Mouse (Mus musculus) intestine, postnatal 0 days (tissue): ENCODE results near the gene Acap1. TPM values are rescaled to one million over a fixed set of nuclear protein-coding genes. Genes with fewer than 3 reads are reported as not detected.

Experiments used
- ATAC-seq: fragments of 200-750 bp; cut with Nextera tagmentation; 2 replicates; pipeline ENCODE4 v1.8.0; 2017; ENCODE audit warnings: mild to moderate bottlenecking, moderate TSS enrichment, moderate library complexity
- H3K27ac ChIP-seq: fragments of 300-500 bp; sonication (generic); 2 replicates; pipeline ENCODE4 v1.5.1; 2014; ENCODE audit warnings: mild to moderate bottlenecking, low read depth, low read length, moderate library complexity
- H3K27me3 ChIP-seq: fragments of 300-500 bp; sonication (generic); replicated peaks from 2 replicates; pipeline ENCODE4 v1.6.1; 2014; ENCODE audit warnings: low read length, mixed read lengths; ENCODE audit not compliant: control insufficient read depth, insufficient read depth
- H3K36me3 ChIP-seq: fragments of 300-500 bp; sonication (generic); 2 replicates; pipeline ENCODE4 v1.6.1; 2014; ENCODE audit warnings: mild to moderate bottlenecking, moderate library complexity; ENCODE audit not compliant: control insufficient read depth, insufficient read depth
- H3K4me1 ChIP-seq: fragments of 300-500 bp; sonication (generic); replicated peaks from 2 replicates; pipeline ENCODE4 v1.6.1; 2014; ENCODE audit warnings: antibody characterized with exemption, low read length, mixed read lengths; ENCODE audit not compliant: control insufficient read depth, insufficient read depth
- H3K4me2 ChIP-seq: fragments of 300-500 bp; sonication (generic); replicated peaks from 2 replicates; pipeline ENCODE4 v1.6.1; 2014; ENCODE audit warnings: low read depth, mild to moderate bottlenecking, moderate library complexity
- H3K4me3 ChIP-seq: fragments of 300-500 bp; sonication (generic); 2 replicates; pipeline ENCODE4 v1.5.1; 2014; ENCODE audit warnings: low read depth, low read length
- H3K9ac ChIP-seq: fragments of 300-500 bp; sonication (generic); 2 replicates; pipeline ENCODE4 v1.6.1; 2014; ENCODE audit warnings: mild to moderate bottlenecking, low read depth, low read length
- H3K9me3 ChIP-seq: fragments of 300-500 bp; sonication (generic); 2 replicates; pipeline ENCODE4 v1.6.1; 2016; ENCODE audit warnings: mixed run types; ENCODE audit not compliant: control insufficient read depth
- CTCF ChIP-seq: sonication (generic); IDR thresholded peaks from 2 replicates; pipeline ENCODE4 v1.5.1; 2016; ENCODE audit warnings: low read depth, mild to moderate bottlenecking, control low read depth, antibody characterized with exemption, moderate library complexity
- WGBS: fragments of 180-500 bp; shearing (Covaris S2); extraction: QIAGEN DNeasy Blood & Tissue Kit; methylation state at CpG from one replicate; pipeline ENCODE4 v1.1.7; 2014; 5-methylcytosine and 5-hydroxymethylcytosine counted together
- polyA plus RNA-seq: library from polyadenylated mRNA; unstranded; fragments of >200 nt; fragmentation: Nextera tagmentation; extraction: Ambion mirVana; gene quantifications from 2 replicates; pipeline ENCODE4 v1.2.1, GENCODE M21; 2015

Gene Acap1
- polyA plus RNA-seq, 1 experiment from 2014 or later, result 1.1 TPM

- Histone ChIP-seq H3K4me2 (no peak overlapping the region), H3K4me3 (no peak overlapping the region), H3K9ac (no peak overlapping the region), H3K36me3 (peaks cover 54% of the 10 kb centered on the region), H3K27ac (no peak overlapping the region), H3K9me3 (no peaks in the 10 kb centered on the region), H3K27me3 (no peaks in the 10 kb centered on the region), H3K4me1 (no peaks in the 10 kb centered on the region)
- TF ChIP-seq CTCF, result no peak
- WGBS, result 31% methylated on average over 7 of the region's 7 CpGs
- peak; percentile 22; the same call in 1 of the 2 replicates for ATAC-seq
Observed at GRCm38 (mm10) chr11:69853994-69854393, 41.3 kb downstream of the Acap1 start.

- peaks cover 6% of the 10 kb centered on the region for H3K4me1 ChIP-seq
- 71% methylated on average over 8 of the region's 8 CpGs for WGBS
- H3K36me3 ChIP-seq, result peaks cover 66% of the 10 kb centered on the region
- no peak for ATAC-seq
- H3K9me3 ChIP-seq, result no peaks in the 10 kb centered on the region
- H3K4me2 ChIP-seq, result no peak overlapping the region
- H3K27ac ChIP-seq, result no peak overlapping the region
- no peak for TF ChIP-seq CTCF
- H3K27me3 ChIP-seq, result no peaks in the 10 kb centered on the region
- H3K4me3 ChIP-seq, result no peak overlapping the region
- no peak overlapping the region for H3K9ac ChIP-seq
Observed at GRCm38 (mm10) chr11:69850754-69851153, 44.6 kb downstream of the Acap1 start.

GRCm38 (mm10) chr11:69849884-69850283, 45.5 kb downstream of the Acap1 start:
- no peak for TF ChIP-seq CTCF
- Histone ChIP-seq H3K9ac (no peak overlapping the region), H3K36me3 (peaks cover 58% of the 10 kb centered on the region), H3K27me3 (no peaks in the 10 kb centered on the region), H3K4me3 (no peak overlapping the region), H3K4me2 (no peak overlapping the region), H3K4me1 (peaks cover 14% of the 10 kb centered on the region), H3K9me3 (no peaks in the 10 kb centered on the region), H3K27ac (no peak overlapping the region)
- 86% methylated on average over 15 of the region's 15 CpGs for WGBS
- no peak for ATAC-seq

- no peaks in the 10 kb centered on the region for H3K27me3 ChIP-seq
- peaks cover 14% of the 10 kb centered on the region for H3K4me1 ChIP-seq
- no peak for ATAC-seq
- peaks cover 54% of the 10 kb centered on the region for H3K36me3 ChIP-seq
- WGBS, result 69% methylated on average over 9 of the region's 9 CpGs
- H3K4me3 ChIP-seq, result no peak overlapping the region
- H3K27ac ChIP-seq, result no peak overlapping the region
- TF ChIP-seq CTCF, result no peak
- no peak overlapping the region for H3K4me2 ChIP-seq
- no peak overlapping the region for H3K9ac ChIP-seq
- H3K9me3 ChIP-seq, result no peaks in the 10 kb centered on the region
Observed at GRCm38 (mm10) chr11:69849128-69849527, 46.2 kb downstream of the Acap1 start.

- Histone ChIP-seq H3K9ac (no peak overlapping the region), H3K36me3 (peaks cover 46% of the 10 kb centered on the region), H3K27ac (no peak overlapping the region), H3K4me2 (no peak overlapping the region), H3K27me3 (no peaks in the 10 kb centered on the region), H3K9me3 (no peaks in the 10 kb centered on the region), H3K4me1 (peaks cover 14% of the 10 kb centered on the region), H3K4me3 (no peak overlapping the region)
- WGBS, result 94% methylated on average over 6 of the region's 6 CpGs
- no peak for ATAC-seq
- TF ChIP-seq CTCF, result no peak
Observed at GRCm38 (mm10) chr11:69848021-69848420, 47.3 kb downstream of the Acap1 start.

- Histone ChIP-seq H3K4me3 (peak overlapping the region; percentile 79), H3K4me1 (peaks cover 14% of the 10 kb centered on the region), H3K36me3 (peaks cover 36% of the 10 kb centered on the region), H3K9ac (peak overlapping the region; percentile 76), H3K9me3 (no peaks in the 10 kb centered on the region), H3K27ac (peak overlapping the region; percentile 97), H3K4me2 (peak overlapping the region; percentile 86), H3K27me3 (no peaks in the 10 kb centered on the region)
- TF ChIP-seq CTCF, result no peak
- WGBS, result 5% methylated on average over 37 of the region's 37 CpGs
- ATAC-seq, result peak; percentile 49
Observed at GRCm38 (mm10) chr11:69846738-69847688, 48.3 kb downstream of the Acap1 start.
